Mouse (Mus musculus): ENCODE measurements around the gene Chd2.

DNA sequence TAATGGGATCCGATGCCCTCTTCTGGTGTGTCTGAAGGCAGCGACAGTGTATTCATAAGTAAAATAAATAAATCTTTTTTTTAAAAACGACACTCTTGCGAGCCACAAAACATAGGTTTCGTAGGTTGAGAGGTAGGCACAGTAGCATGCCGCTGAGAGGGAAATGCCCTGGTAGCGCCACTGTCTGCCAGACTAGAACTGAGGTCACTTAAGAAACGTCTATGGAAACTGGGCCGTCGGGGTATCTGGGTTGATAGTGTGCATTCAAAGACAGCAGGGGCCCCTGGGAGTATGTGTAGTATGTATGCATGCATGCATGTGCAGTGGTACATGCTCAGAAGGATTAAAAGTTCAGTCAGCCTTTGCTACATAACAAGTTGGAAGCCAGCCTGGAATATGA is 21.4 kb downstream of the Chd2 start:
- TF ChIP-seq ZC3H11A (IDR thresholded peaks at IDR 0.05; ENCODE audit: borderline replicate concordance, low read depth, low read length) (no peak), HCFC1 (IDR thresholded peaks at IDR 0.05; ENCODE audit: borderline replicate concordance, insufficient read depth, low read length) (no peak), ZNF384 (IDR thresholded peaks at IDR 0.05; ENCODE audit: low read depth, low read length) (no peak), CHD2 (IDR thresholded peaks at IDR 0.05; ENCODE audit: low read depth, low read length) (no peak)
